In genomic region chr5:113777728-113778127, GRCm38 (mm10) we compare ENCODE assay signal across 21 mouse cellular contexts. TPM values are rescaled to one million over a fixed set of nuclear protein-coding genes. Genes with fewer than 3 reads are reported as not detected.
"Had no signal": no experiment of that assay in that cellular context is flagged by ENCODE, and none has a peak within 500 bp of the region (broad histone marks: within the 10 kb centered on the region; RNA-seq: fewer than 3 reads in every experiment).

No protein-coding gene starts in this region.

RNA-seq across cellular contexts. Expression of gene Tmem119, which starts 22.6 kb away (rescaled TPM):
- total RNA-seq: monocyte, adult 5-6 weeks had no signal
- polyA plus RNA-seq: inflammation-experienced regulatory T-cells, adult 6 months; macrophage had no signal

RNA-seq across cellular contexts. Expression of gene 1700069L16Rik, which starts 53.2 kb away (rescaled TPM):
- total RNA-seq: layer of hippocampus, adult 8-10 months; layer of hippocampus, postnatal 25 days; left cerebral cortex, adult 2 months; left cerebral cortex, postnatal 14 days; monocyte, adult 5-6 weeks; neutrophil, adult 5-6 weeks had no signal
- polyA plus RNA-seq: inflammation-experienced regulatory T-cells, adult 6 months; intestine, postnatal 0 days; kidney, embryonic 16.5 days; large intestine, adult 2 months; limb, embryonic 10.5 days; limb, embryonic 14.5 days; liver, embryonic 11.5 days; liver, embryonic 15.5 days; lung, adult 2 months; lung, postnatal 0 days; macrophage; midbrain, embryonic 11.5 days; midbrain, embryonic 15.5 days; neural tube, embryonic 12.5 days; stomach, embryonic 15.5 days had no signal
